Mouse (Mus musculus) testis, adult 2 months (tissue): ENCODE measurements around the gene Prmt1. TPM values are rescaled to one million over a fixed set of nuclear protein-coding genes. Genes with fewer than 3 reads are reported as not detected.

Source experiments
- H3K27ac ChIP-seq: fragments of 200-500 bp; 2 replicates; pipeline ENCODE4 v1.5.1; 2012; ENCODE audit warnings: low read depth, low read length; ENCODE audit not compliant: control insufficient read depth, insufficient read depth
- H3K27me3 ChIP-seq: fragments of 200-500 bp; 2 replicates; pipeline ENCODE4 v1.6.1; 2012; ENCODE audit warnings: mild to moderate bottlenecking, low read length, moderate library complexity; ENCODE audit not compliant: control insufficient read depth, insufficient read depth
- H3K36me3 ChIP-seq: fragments of 200-500 bp; 2 replicates; pipeline ENCODE4 v1.6.1; 2012; ENCODE audit warnings: mild to moderate bottlenecking, low read length; ENCODE audit not compliant: control insufficient read depth, insufficient read depth
- H3K4me1 ChIP-seq: fragments of 200-500 bp; 2 replicates; pipeline ENCODE4 v1.6.1; 2012; ENCODE audit warnings: low read length; ENCODE audit not compliant: control insufficient read depth, insufficient read depth
- H3K4me3 ChIP-seq: fragments of 200-500 bp; 2 replicates; pipeline ENCODE4 v1.5.1; 2012; ENCODE audit warnings: low read depth, mild to moderate bottlenecking, low read length, moderate library complexity, mixed read lengths; ENCODE audit not compliant: control insufficient read depth
- CTCF ChIP-seq: fragments of 200-500 bp; IDR thresholded peaks from 2 replicates; pipeline ENCODE4 v1.5.1; 2012; ENCODE audit warnings: low read depth, mild to moderate bottlenecking, inconsistent platforms, low read length, moderate library complexity; ENCODE audit not compliant: control insufficient read depth, insufficient read depth, insufficient replicate concordance
- POLR2A ChIP-seq: fragments of 200-500 bp; IDR thresholded peaks from 2 replicates; pipeline ENCODE4 v1.6.1; 2012; ENCODE audit warnings: low read depth, mild to moderate bottlenecking, inconsistent platforms, low read length, moderate library complexity; ENCODE audit not compliant: control insufficient read depth
- polyA plus RNA-seq: library from polyadenylated mRNA; depleted of rRNA; stranded (reverse); fragments of >200 nt; gene quantifications from 2 replicates; pipeline ENCODE4 v1.2.3, GENCODE M21; 2012

The Prmt1 gene
- polyA plus RNA-seq, 1 experiment = 60.1 TPM

DNA sequence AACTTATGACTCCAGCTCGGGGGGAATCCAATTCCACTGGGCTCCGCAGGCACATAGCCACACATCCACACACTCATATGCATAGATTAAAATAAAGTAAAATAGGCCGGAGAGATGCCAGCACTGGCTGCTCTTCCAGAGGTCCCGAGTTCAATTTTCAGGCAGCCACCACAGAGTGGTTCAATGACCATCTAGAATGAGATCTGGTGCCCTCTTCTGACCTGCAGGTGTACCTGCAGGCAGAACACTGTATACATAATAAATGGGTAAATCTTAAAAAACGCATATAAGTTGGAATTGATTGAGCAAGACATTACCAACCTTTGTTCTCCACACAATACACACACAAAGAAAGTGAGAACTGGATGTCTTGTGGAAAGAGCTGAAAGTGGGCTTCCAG is 30.7 kb downstream of the Prmt1 start:
- Histone ChIP-seq H3K4me3 (no peak overlapping the region), H3K36me3 (no peaks in the 10 kb centered on the region), H3K27me3 (no peaks in the 10 kb centered on the region), H3K27ac (no peak overlapping the region), H3K4me1 (peaks cover 11% of the 10 kb centered on the region)
- TF ChIP-seq CTCF = no peak
- no peak for TF ChIP-seq POLR2A

DNA sequence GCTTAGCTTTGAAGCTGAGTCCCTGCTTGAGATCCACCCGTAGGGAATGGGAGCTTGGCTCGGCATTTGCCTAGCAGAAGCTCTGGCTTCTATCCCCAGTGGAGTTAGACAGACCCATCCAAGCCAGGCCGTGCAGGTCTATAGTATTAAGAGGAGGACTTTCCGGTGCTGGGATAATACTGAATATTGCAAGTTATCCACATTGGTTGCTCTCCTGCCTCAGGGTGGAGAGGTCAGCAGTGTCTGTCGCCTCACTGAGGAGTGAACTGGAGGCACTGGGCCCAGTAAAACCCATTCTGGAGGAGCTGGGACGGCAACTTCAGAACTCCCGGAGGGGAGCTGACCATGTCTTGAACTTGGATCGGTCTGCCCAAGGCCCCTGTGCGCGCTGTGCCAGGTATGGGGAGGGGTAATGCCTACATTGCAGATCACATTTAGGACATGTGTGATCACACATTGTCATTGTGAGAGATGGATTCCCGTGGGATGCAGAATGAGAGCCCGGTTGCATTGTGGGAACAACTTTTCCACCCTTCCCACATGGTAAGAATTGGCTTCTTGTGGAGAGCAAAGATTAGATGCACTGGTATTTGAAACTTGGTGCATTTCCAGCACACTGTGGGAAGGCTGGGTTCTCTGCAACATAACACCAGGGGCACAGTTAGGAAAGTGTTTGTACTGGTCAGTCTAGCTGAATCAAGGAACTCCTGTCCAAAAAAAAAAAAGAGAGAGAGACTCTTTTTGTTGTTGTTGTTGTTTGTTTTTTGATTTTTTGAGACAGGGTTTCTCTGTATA is 32.1 kb downstream of the Prmt1 start:
- no peak for TF ChIP-seq CTCF
- no peak for TF ChIP-seq POLR2A
- Histone ChIP-seq H3K4me1 (peaks cover 11% of the 10 kb centered on the region), H3K4me3 (no peak overlapping the region), H3K36me3 (no peaks in the 10 kb centered on the region), H3K27ac (no peak overlapping the region), H3K27me3 (no peaks in the 10 kb centered on the region)

DNA sequence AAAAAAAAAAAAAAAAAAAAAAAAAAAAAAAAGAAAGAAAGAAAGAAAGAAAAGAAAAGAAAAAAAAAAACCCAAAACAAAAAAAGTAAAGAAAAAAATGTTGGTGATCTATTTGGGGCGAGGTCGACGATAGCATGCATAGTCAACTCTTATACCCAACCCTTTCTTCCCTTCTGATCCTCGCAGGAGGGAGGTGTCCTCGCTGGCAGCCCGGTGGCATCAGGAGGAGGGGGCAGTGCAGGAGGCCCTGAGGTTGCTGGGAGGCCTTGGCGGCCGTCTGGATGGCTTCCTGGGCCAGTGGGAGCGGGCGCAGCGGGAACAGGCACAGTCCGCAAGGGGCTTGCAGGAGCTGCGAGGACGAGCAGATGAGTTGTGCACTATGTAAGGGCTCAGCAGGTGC is 32.8 kb downstream of the Prmt1 start:
- peaks cover 11% of the 10 kb centered on the region for H3K4me1 ChIP-seq
- H3K4me3 ChIP-seq = no peak overlapping the region
- no peaks in the 10 kb centered on the region for H3K36me3 ChIP-seq
- H3K27ac ChIP-seq = no peak overlapping the region
- no peaks in the 10 kb centered on the region for H3K27me3 ChIP-seq
- TF ChIP-seq POLR2A (0 out of 2 replicates have a peak, but pooled peaks have one; percentile 20), CTCF (no peak)

DNA sequence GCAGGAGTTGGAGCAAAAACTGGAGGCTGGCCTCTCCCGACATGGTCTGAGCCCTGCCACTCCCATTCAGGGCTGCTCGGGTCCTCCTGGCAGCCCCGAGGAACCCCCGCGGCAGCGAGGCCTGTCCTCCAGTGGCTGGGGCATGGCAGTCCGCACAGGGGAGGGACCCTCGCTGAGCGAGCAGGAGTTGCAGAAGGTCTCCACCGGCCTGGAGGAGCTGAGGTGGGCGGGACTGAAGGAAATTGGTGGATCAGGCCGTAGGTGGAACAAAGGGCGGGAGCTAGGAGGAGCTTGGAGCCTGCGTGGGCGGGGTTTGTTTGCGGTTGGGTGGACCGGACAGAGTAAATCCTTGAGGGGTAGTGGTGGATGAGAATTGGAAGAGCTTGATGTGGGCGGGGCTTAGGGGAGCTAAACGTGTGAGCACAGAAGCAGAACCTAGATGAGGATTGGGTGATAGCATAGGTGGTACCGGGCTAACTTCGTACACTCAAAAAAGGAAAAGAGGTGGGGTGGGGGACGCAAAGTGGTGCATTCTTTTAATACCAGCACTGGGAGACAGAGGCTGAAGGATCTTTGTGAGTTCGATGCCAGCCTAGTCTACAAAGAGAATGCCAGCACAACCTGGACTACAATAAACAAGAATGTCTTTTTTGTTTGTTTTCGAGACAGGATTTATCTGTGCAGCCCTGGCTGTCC is 33.6 kb downstream of the Prmt1 start:
- Histone ChIP-seq H3K36me3 (no peaks in the 10 kb centered on the region), H3K27me3 (no peaks in the 10 kb centered on the region), H3K27ac (peak overlapping the region; percentile 41), H3K4me1 (peaks cover 11% of the 10 kb centered on the region), H3K4me3 (peak overlapping the region; percentile 75)
- TF ChIP-seq POLR2A = peak; percentile 53; the same call in 1 of the 2 replicates
- TF ChIP-seq CTCF = no peak

DNA sequence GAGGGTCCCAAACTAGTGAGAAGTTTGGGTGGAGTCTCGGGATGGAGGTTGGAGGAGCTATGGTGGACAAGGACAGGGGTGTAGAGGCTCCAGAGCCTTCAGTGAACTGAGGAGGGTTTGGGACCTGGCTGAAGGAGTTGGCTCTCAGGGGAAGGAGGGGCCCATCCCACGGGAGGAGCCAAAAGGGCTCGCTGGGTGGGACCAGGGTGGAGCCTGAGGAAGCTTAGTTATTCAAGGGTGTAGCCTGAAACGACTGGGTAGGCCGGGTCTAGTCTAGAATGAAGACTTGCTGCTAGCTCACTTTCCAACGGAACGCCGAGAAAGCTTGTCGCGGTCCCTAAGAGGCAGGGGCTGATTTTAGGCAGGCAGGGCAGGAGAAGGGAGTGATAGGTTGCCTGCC is 34.4 kb downstream of the Prmt1 start:
- TF ChIP-seq CTCF = no peak
- TF ChIP-seq POLR2A = peak; percentile 56
- H3K4me3 ChIP-seq = peak overlapping the region; percentile 75
- H3K27ac ChIP-seq = peak overlapping the region; percentile 41
- peaks cover 11% of the 10 kb centered on the region for H3K4me1 ChIP-seq
- no peaks in the 10 kb centered on the region for H3K36me3 ChIP-seq
- H3K27me3 ChIP-seq = no peaks in the 10 kb centered on the region

DNA sequence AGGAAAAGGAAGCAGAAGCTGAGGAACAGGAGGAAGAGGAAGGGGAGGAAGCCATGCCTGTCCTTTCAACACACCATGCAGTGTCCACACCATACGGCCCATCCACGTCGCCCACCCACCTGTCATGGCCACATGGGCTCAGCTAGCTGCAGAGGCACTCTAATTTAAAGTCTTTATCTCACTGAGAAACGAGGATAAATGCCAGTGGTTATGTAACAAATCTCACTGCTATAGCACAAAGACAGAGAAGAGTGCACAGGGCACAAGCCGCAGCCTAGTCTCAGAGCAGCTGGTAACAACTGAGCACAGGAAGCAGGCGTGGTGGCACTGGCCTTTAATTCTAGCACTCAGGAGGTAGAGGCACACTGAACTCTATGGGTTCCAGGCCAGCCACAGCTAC is 36.4 kb downstream of the Prmt1 start:
- no peak overlapping the region for H3K27ac ChIP-seq
- no peak for TF ChIP-seq POLR2A
- TF ChIP-seq CTCF = no peak
- H3K36me3 ChIP-seq = no peaks in the 10 kb centered on the region
- H3K4me1 ChIP-seq = peaks cover 11% of the 10 kb centered on the region
- H3K27me3 ChIP-seq = no peaks in the 10 kb centered on the region
- no peak overlapping the region for H3K4me3 ChIP-seq

DNA sequence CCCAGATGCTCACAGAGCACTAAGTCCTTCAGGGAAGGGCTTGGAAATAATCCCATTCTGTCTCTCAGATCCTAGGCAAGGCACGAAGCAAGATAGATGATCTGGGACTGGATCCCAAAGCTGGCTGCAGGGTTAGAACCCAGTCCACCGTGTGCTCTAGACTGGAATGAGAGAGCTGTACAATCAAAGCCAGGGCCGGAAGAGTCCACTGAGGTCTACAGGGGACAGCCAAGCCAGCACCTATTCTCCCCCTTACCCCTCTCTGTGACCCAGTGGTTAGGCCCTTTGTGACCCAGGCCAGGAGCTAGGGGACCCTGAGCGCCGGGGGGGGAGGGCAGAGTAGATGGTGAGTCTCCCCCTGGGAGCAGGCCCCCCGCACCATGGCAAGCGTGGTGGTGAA is 43.5 kb downstream of the Prmt1 start, which contains the start of gene Tsks:
Tsks (plus strand) TSS at position 301 of the 400 bp plus-strand sequence.
- peak; percentile 70; the same call in 1 of the 2 replicates for TF ChIP-seq POLR2A
- TF ChIP-seq CTCF = no peak

DNA sequence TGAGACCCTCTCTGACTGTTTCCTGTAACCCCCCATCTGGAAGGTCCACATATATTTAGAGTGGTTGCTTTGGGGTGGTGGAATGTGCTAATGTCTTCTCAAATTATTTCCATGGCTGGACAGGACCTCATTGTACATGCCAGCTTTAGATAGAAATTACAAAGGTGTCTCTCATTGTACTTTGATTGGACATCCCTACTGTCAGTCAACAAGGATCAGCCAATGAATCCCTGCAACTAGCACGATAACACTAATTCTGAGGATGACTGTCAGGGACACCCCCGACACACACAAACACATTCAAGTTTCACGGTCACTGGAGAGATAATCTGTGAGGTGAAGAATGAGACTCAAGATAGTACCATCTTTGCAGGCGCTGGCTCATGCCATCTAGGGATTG is 47.7 kb downstream of the Prmt1 start:
- Histone ChIP-seq H3K36me3 (no peaks in the 10 kb centered on the region), H3K4me1 (peaks cover 6% of the 10 kb centered on the region), H3K27ac (no peak overlapping the region), H3K4me3 (no peak overlapping the region), H3K27me3 (no peaks in the 10 kb centered on the region)
- TF ChIP-seq CTCF (no peak), POLR2A (no peak)

More for the DNA sequence above, 43.5 kb downstream of the Prmt1 start, which contains the start of gene Tsks:
- no peaks in the 10 kb centered on the region for H3K36me3 ChIP-seq
- peak within 1 kb of the TSS; percentile 72 for H3K27ac ChIP-seq
- H3K27me3 ChIP-seq = no peaks in the 10 kb centered on the region
- H3K4me1 ChIP-seq = peaks cover 8% of the 10 kb centered on the region
- H3K4me3 ChIP-seq = peak within 1 kb of the TSS; percentile 96
